ENCODE assay signal across 10 mouse cellular contexts in the genomic region with DNA sequence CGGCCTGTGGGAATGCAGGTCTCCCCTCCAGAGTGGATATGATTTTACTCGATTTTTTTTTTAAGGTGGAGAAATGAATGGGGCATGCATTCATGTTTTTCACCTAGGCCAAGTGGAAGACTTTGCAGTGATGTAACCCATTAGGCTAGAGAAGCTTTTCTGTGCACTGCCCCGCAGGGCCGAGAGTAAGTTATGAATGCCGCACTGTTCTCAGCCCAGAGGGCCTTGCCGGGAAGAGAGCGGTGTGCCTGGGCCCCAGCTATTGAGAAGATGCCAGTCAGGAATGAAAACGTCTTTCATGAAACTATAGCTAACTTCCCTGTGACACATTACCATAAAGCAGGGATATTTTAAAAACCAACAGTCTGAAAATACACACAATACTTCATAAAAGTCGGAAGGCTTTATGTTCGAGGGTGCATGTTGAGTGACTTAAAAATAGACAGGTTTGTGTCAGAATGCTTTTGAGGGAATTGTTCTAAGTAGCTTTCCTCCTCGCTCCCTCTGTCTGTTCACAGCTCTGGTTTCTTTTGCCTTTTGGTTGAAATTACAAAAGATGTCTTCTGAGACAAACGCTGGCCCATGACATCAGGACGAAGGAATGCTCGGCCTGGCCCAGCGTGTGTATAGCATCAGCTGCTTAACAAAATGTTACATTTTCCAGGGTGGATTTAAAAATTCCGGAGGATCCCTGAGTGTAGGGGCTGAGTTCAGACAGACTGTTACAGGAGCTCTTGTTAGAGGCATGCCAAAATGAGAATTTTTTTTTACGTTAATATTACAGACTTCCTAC. TPM values are rescaled to one million over a fixed set of nuclear protein-coding genes. Genes with fewer than 3 reads are reported as not detected.
A peak's percentile ranks its signal among the peaks of the same experiment; 100 is the strongest.
DNase-seq lines count a peak whose midpoint lies in the region; ATAC-seq and TF ChIP-seq lines count a peak whose summit lies in the region.
"Had no signal": no experiment of that assay in that cellular context is flagged by ENCODE, and none has a peak within 500 bp of the region (broad histone marks: within the 10 kb centered on the region; RNA-seq: fewer than 3 reads in every experiment).

No protein-coding gene starts in this region.

- H3K4me3 ChIP-seq in heart, embryonic 13.5 days = no peak overlapping the region
- no peak overlapping the region for H3K4me3 ChIP-seq in hindbrain, embryonic 13.5 days
- no peak overlapping the region for H3K4me3 ChIP-seq in myocyte
- H3K4me3 ChIP-seq: megakaryocyte, embryonic 14.5 days had no signal

- DNase-seq in heart, postnatal 36 days = no peak
- DNase-seq in embryo, embryonic 11.5 days (ENCODE audit: low read depth, low spot score) = peak; percentile 16
- DNase-seq in liver = no peak
- no peak for DNase-seq in right cerebral cortex, postnatal 4 days
- DNase-seq in adrenal gland, postnatal 36 days = no peak

- intact Hi-C loops in heart, postnatal 36 days (cut with DNase I) = no loop called here

- H3ac ChIP-seq in myocyte (ENCODE audit: control insufficient read depth, insufficient read length) = no peak overlapping the region

- peaks cover 9% of the 10 kb centered on the region for H3K27me3 ChIP-seq in heart, embryonic 13.5 days (replicated peaks)
- H3K27me3 ChIP-seq in hindbrain, embryonic 13.5 days = no peaks in the 10 kb centered on the region
- H3K27me3 ChIP-seq in myocyte (ENCODE audit: control insufficient read depth, insufficient read depth, insufficient read length) = no peaks in the 10 kb centered on the region
- H3K27me3 ChIP-seq: megakaryocyte, embryonic 14.5 days had no signal

- no peak for TF ChIP-seq POLR2A in myocyte (IDR thresholded peaks at IDR 0.05; ENCODE audit: insufficient read length, low read depth)

- no peaks in the 10 kb centered on the region for H3K9me3 ChIP-seq in heart, embryonic 13.5 days
- H3K9me3 ChIP-seq in hindbrain, embryonic 13.5 days = no peaks in the 10 kb centered on the region

- H3K4me2 ChIP-seq in heart, embryonic 13.5 days = no peak overlapping the region
- 0 out of 2 replicates have a peak overlapping the region, but pooled peaks have one; percentile 6 for H3K4me2 ChIP-seq in hindbrain, embryonic 13.5 days
- H3K4me2 ChIP-seq in myocyte (ENCODE audit: low read depth) = peak overlapping the region; percentile 55

- WGBS in heart, embryonic 13.5 days = 56% methylated on average over 17 of the region's 17 CpGs
- WGBS in hindbrain, embryonic 13.5 days = 14% methylated on average over 17 of the region's 17 CpGs

- H3K79me2 ChIP-seq in myocyte (ENCODE audit: control insufficient read depth, insufficient read depth) = no peaks in the 10 kb centered on the region

- H3K4me1 ChIP-seq in heart, embryonic 13.5 days = peaks cover 7% of the 10 kb centered on the region
- H3K4me1 ChIP-seq in hindbrain, embryonic 13.5 days (replicated peaks) = peaks cover 32% of the 10 kb centered on the region
- H3K4me1 ChIP-seq: megakaryocyte, embryonic 14.5 days had no signal

- no peak overlapping the region for H3K9ac ChIP-seq in heart, embryonic 13.5 days
- 0 out of 2 replicates have a peak overlapping the region, but pooled peaks have one; percentile 10 for H3K9ac ChIP-seq in hindbrain, embryonic 13.5 days

- H3K27ac ChIP-seq in heart, embryonic 13.5 days (replicated peaks) = peak overlapping the region; percentile 67
- peak overlapping the region; percentile 75 for H3K27ac ChIP-seq in hindbrain, embryonic 13.5 days

- no peaks in the 10 kb centered on the region for H3K36me3 ChIP-seq in heart, embryonic 13.5 days
- no peaks in the 10 kb centered on the region for H3K36me3 ChIP-seq in hindbrain, embryonic 13.5 days
- no peaks in the 10 kb centered on the region for H3K36me3 ChIP-seq in myocyte (ENCODE audit: control insufficient read depth, insufficient read depth)
- H3K36me3 ChIP-seq: G1E had no signal

- no peak for ATAC-seq in heart, embryonic 13.5 days (ENCODE audit: extremely low read depth, insufficient number of reproducible peaks, low FRiP score, low TSS enrichment)
- peak; percentile 90 for ATAC-seq in hindbrain, embryonic 13.5 days (ENCODE audit: low FRiP score)

TF ChIP-seq in myocyte, 11 proteins besides CTCF, POLR2A, EP300 and RAD21:
- TF ChIP-seq USF1 (IDR thresholded peaks at IDR 0.05; ENCODE audit: low read depth) (no peak), E2F4 (IDR thresholded peaks at IDR 0.05; ENCODE audit: insufficient read depth) (no peak), REST (IDR thresholded peaks at IDR 0.05; ENCODE audit: insufficient read depth, insufficient read length) (no peak), CEBPB (IDR thresholded peaks at IDR 0.05; ENCODE audit: insufficient read depth, poor library complexity, severe bottlenecking) (no peak), TCF3 (IDR thresholded peaks at IDR 0.05; ENCODE audit: insufficient read length, low read depth) (no peak), MYOD1 (IDR thresholded peaks at IDR 0.05; ENCODE audit: control insufficient read depth in 1 of 3, insufficient read length in 2 of 3, low read depth in 2 of 3) (no peak), MYOG (IDR thresholded peaks at IDR 0.05; ENCODE audit: control insufficient read depth in 1 of 3, insufficient read depth in 1 of 3, insufficient read length in 2 of 3, low read depth in 2 of 3) (no peak), TCF12 (IDR thresholded peaks at IDR 0.05; ENCODE audit: insufficient read depth, poor library complexity, severe bottlenecking) (no peak), POLR2AphosphoS2 (IDR thresholded peaks at IDR 0.05; ENCODE audit: insufficient read length, low read depth) (no peak), SRF (IDR thresholded peaks at IDR 0.05; ENCODE audit: control insufficient read depth, insufficient read length, low read depth) (no peak), MAX (IDR thresholded peaks at IDR 0.05; ENCODE audit: low read depth) (no peak)

RNA-seq across cellular contexts. Expression of a gene that starts 44.2 kb away (rescaled TPM):
- polyA plus RNA-seq in heart, embryonic 13.5 days (2015; fragmentation: Nextera tagmentation; extraction: Ambion mirVana) = 0.94 and 1.1 TPM in 2 replicates
- total RNA-seq in heart, postnatal 36 days (2021) = under 1 TPM; 0.79 to 0.83 TPM
- 22.3 and 25.0 TPM in 2 replicates for polyA plus RNA-seq in hindbrain, embryonic 13.5 days (2015; fragmentation: Nextera tagmentation; extraction: Ambion mirVana)
- polyA plus RNA-seq in myocyte (2012; fragmentation: generic; extraction: Trizol) = 0.18 TPM
- 1 to 10 TPM; 1.3 to 2.8 TPM for total RNA-seq in adrenal gland, postnatal 36 days (2021)
- polyA plus RNA-seq: G1E had no signal

Comparison
In these comparisons a context has a peak if more than half of its experiments do, and no peak if none do; other contexts are left out.
1. RNA of a gene that starts 44.2 kb away (polyA plus RNA-seq): 22.3 to 25.0 TPM in hindbrain, embryonic 13.5 days; 0.94 to 1.1 TPM in heart, embryonic 13.5 days and 0.18 TPM in myocyte (single experiment); every median in the first group is over 10 times any median in the second.